Mouse (Mus musculus) hindbrain, postnatal 0 days (tissue): ENCODE measurements at regions not wholly inside any gene's neighbourhood (a gene's known extent, or its start where the extent isn't known, plus 50 kb on each side); places are given as distances from the start of the nearest gene placed in this dataset.

Experiments used
- ATAC-seq: fragments of 200-750 bp; cut with Nextera tagmentation; 2 replicates; pipeline ENCODE4 v1.8.0; 2017; ENCODE audit warnings: mild to moderate bottlenecking, moderate TSS enrichment, moderate library complexity
- DNase-seq: peaks from one replicate; pipeline ENCODE4 v3.0.0-alpha.2; 2015; ENCODE audit warnings: low spot score
- H3K27ac ChIP-seq: fragments of 300-500 bp; sonication (generic); 2 replicates; pipeline ENCODE4 v1.5.1; 2014; ENCODE audit warnings: mild to moderate bottlenecking
- H3K27me3 ChIP-seq: fragments of 300-500 bp; sonication (generic); 2 replicates; pipeline ENCODE4 v1.6.1; 2014; ENCODE audit warnings: low read length, mixed read lengths; ENCODE audit not compliant: insufficient read depth
- H3K36me3 ChIP-seq: fragments of 300-500 bp; sonication (generic); 2 replicates; pipeline ENCODE4 v1.6.1; 2014; ENCODE audit warnings: low read length, mixed read lengths; ENCODE audit not compliant: insufficient read depth
- H3K4me1 ChIP-seq: fragments of 300-500 bp; sonication (generic); 2 replicates; pipeline ENCODE4 v1.6.1; 2014; ENCODE audit warnings: antibody characterized with exemption, low read length, mixed read lengths; ENCODE audit not compliant: insufficient read depth
- H3K4me2 ChIP-seq: fragments of 300-500 bp; sonication (generic); 2 replicates; pipeline ENCODE4 v1.6.1; 2014; ENCODE audit warnings: low read depth, mild to moderate bottlenecking, low read length, moderate library complexity, mixed read lengths
- H3K4me3 ChIP-seq: fragments of 300-500 bp; sonication (generic); 2 replicates; pipeline ENCODE4 v1.5.1; 2014; ENCODE audit warnings: low read length
- H3K9ac ChIP-seq: fragments of 300-500 bp; sonication (generic); replicated peaks from 2 replicates; pipeline ENCODE4 v1.6.1; 2014; ENCODE audit warnings: mild to moderate bottlenecking, low read length, moderate library complexity, mixed read lengths
- H3K9me3 ChIP-seq: fragments of 300-500 bp; sonication (generic); 2 replicates; pipeline ENCODE4 v1.6.1; 2016; ENCODE audit warnings: low read length, mixed read lengths
- CTCF ChIP-seq: IDR thresholded peaks from 2 replicates; pipeline ENCODE4 v1.5.1; 2016; ENCODE audit warnings: antibody characterized with exemption, control low read depth, low read depth
- WGBS: fragments of 180-500 bp; shearing (Covaris S2); extraction: QIAGEN DNeasy Blood & Tissue Kit; methylation state at CpG from one replicate; pipeline ENCODE4 v1.1.7; 2014; 5-methylcytosine and 5-hydroxymethylcytosine counted together

DNA sequence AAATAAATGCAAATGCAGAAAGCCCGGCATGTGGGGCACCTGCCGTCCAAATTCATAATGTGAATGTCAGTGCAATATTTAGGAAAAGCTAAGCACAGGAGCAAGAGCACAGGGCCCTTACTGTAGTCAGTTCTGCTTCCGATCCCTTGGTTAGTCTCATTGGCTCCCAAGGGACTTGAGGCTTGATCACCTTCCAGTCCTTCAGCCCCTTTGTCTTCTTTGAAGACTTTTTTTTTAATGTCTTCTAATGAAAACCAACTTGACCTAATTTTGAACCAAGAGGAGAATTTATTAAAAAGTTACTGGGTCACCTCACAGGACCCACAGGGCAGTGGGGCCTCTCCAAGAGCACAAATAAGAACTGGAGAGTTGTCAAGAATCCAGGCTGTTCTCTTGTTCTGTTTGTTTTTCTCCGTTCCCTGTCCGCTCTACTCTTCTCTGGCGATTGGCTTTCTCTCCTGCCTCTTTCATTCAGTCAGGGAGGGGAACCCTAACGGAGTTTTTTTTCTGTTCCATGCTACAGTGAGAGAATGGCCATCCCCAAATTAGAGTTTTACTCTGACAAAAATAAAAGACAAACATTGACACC, 134.2 kb upstream of the 1700016C15Rik start:
- Histone ChIP-seq H3K27ac (no peak overlapping the region), H3K4me2 (no peak overlapping the region), H3K4me3 (no peak overlapping the region), H3K4me1 (no peaks in the 10 kb centered on the region), H3K9ac (no peak overlapping the region), H3K9me3 (no peaks in the 10 kb centered on the region), H3K36me3 (no peaks in the 10 kb centered on the region), H3K27me3 (no peaks in the 10 kb centered on the region)
- no peak for DNase-seq
- ATAC-seq, result no peak
- TF ChIP-seq CTCF, result no peak
- WGBS, result 56% methylated on average over 7 of the region's 7 CpGs

DNA sequence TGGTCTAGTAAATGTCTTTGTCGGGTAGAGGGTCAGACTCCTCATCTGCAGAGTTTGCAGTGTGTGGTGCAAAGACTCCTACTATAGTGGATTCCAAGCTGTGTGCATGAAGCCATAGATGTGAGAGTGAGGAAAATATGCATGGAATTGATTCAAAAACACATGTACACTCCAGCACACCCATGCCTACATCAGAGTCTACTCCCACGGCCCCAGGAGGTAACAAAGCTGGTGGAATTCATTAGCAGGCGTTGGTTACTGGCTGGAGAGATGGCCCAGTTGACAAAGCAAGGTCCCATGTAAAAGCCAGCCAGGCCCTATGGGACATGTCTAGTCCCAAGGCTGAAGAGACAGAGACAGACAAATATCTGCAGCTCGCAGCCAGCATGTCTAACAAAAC, 132.6 kb upstream of the 1700016C15Rik start:
- no peak overlapping the region for H3K27ac ChIP-seq
- H3K27me3 ChIP-seq, result no peaks in the 10 kb centered on the region
- no peaks in the 10 kb centered on the region for H3K9me3 ChIP-seq
- no peak overlapping the region for H3K4me2 ChIP-seq
- no peak for TF ChIP-seq CTCF
- H3K4me1 ChIP-seq, result no peaks in the 10 kb centered on the region
- ATAC-seq (no peak), DNase-seq (no peak)
- no peak overlapping the region for H3K4me3 ChIP-seq
- no peak overlapping the region for H3K9ac ChIP-seq
- no peaks in the 10 kb centered on the region for H3K36me3 ChIP-seq
- 83% methylated on average over 4 of the region's 4 CpGs for WGBS

DNA sequence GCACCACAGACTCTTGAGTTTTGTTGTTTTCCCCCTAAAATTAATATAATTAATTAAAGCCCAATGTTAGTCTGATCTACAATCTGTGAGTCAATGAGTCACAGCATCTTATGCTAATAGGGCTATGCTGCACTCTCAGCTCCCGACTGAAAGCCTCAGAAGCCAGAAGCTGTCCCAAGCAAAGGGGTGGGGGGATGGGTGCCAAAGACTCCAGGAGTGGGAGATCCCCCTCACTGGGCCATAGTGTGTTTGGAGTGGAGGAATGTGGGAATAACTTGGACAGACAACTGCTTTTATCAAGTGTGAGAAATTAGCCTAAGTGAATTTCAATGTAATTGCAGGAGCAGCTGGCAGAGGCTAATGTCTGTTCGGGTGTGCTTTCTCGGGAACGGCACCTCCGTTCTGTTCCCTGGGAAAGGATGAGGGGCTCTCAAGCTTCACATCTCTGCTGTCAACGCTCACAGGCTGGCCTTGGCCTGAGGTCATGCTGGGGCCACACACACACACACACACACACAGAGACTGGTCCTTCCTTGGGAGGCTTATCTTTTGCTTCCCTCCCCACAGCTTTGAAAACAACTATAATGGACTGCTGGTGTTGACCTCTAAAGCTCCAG, 124.2 kb upstream of the 1700016C15Rik start:
- peaks cover 2% of the 10 kb centered on the region; the same call in 1 of the 2 replicates for H3K4me1 ChIP-seq
- no peak overlapping the region for H3K4me2 ChIP-seq
- DNase-seq, result no peak
- H3K27ac ChIP-seq, result no peak overlapping the region
- no peaks in the 10 kb centered on the region for H3K9me3 ChIP-seq
- no peak for ATAC-seq
- no peak overlapping the region for H3K9ac ChIP-seq
- no peaks in the 10 kb centered on the region for H3K36me3 ChIP-seq
- H3K4me3 ChIP-seq, result no peak overlapping the region
- 10% methylated on average over 6 of the region's 6 CpGs for WGBS
- TF ChIP-seq CTCF, result no peak
- H3K27me3 ChIP-seq, result no peaks in the 10 kb centered on the region

DNA sequence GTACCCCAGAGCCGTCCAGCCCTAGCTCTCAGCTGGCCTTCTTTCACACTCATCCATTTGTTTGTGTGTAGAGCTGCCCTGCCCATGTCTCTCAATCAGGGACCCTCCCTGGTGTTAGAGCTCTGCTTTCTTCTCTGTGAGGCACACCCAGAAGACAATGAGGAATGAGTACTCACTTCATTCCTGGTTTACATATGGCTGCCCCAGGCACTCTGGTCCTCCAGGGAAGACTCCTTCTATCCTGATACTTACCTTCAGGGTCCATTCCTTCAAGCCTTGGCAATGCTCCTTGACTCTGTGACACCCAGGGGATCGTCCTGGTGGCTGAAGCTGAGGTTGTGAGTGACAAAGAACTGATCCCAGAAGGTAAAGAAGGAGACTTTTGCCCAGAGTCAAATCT, 122.0 kb upstream of the 1700016C15Rik start:
- Histone ChIP-seq H3K4me3 (no peak overlapping the region), H3K9ac (no peak overlapping the region), H3K4me2 (no peak overlapping the region), H3K36me3 (no peaks in the 10 kb centered on the region), H3K27ac (peak overlapping the region; percentile 8; the same call in 1 of the 2 replicates), H3K4me1 (peaks cover 2% of the 10 kb centered on the region; the same call in 1 of the 2 replicates), H3K27me3 (no peaks in the 10 kb centered on the region), H3K9me3 (no peaks in the 10 kb centered on the region)
- no peak for TF ChIP-seq CTCF
- ATAC-seq, result no peak
- WGBS, result 79% methylated on average over 2 of the region's 2 CpGs
- no peak for DNase-seq

DNA sequence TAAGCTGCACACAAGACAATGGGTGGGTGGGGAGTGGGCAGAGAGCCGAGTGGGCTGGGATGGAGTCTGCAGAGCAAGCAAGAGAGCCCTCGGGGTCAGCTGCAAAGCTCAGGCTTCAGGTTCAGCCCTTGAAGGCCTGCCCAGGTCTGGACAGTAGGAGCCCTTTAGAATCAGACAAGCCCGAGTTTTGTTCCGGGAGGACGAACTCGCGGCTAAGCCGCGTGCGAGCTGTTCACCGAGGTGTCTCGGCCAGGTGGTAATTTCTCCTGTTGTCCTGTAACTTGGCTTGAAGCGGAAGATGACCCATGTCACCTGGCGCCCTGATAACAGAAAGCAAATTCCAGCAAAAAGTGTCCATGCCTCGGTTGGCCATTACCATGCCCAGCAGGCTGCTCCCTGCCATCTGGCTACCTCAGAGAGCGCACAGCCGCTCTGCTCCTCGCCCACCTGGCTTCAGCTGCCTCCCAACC, 121.0 kb upstream of the 1700016C15Rik start:
- Histone ChIP-seq H3K4me3 (no peak overlapping the region), H3K4me2 (no peak overlapping the region), H3K27me3 (no peaks in the 10 kb centered on the region), H3K36me3 (no peaks in the 10 kb centered on the region), H3K9ac (no peak overlapping the region), H3K27ac (peak overlapping the region; percentile 64; the same call in 1 of the 2 replicates), H3K9me3 (no peaks in the 10 kb centered on the region), H3K4me1 (peaks cover 2% of the 10 kb centered on the region; the same call in 1 of the 2 replicates)
- TF ChIP-seq CTCF, result no peak
- peak; percentile 68 for ATAC-seq
- DNase-seq, result peak; percentile 50
- 76% methylated on average over 18 of the region's 18 CpGs for WGBS

DNA sequence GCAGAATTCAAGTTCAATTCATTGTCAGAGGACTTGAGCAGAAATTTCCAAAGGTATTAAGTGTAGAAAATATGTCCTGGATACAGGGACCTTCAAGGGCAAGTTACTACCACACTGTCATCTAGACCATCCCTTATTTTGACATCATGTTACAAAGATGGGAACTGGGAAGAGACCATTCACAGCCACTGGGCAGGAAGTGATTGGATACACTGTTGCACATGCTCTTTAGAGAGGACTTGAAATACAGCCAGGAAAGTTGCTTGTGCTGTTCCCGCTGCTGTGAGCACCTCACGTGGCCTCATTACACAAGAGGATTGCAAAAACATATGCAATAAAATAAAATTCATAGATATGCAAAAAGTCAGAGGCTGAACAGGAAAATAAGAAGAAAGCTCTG, 120.4 kb upstream of the 1700016C15Rik start:
- TF ChIP-seq CTCF, result no peak
- no peak overlapping the region for H3K4me3 ChIP-seq
- H3K36me3 ChIP-seq, result no peaks in the 10 kb centered on the region
- DNase-seq, result no peak
- no peak overlapping the region for H3K9ac ChIP-seq
- no peak overlapping the region for H3K4me2 ChIP-seq
- ATAC-seq, result peak; percentile 39; the same call in 1 of the 2 replicates
- peak overlapping the region; percentile 64; the same call in 1 of the 2 replicates for H3K27ac ChIP-seq
- H3K27me3 ChIP-seq, result no peaks in the 10 kb centered on the region
- no peaks in the 10 kb centered on the region for H3K9me3 ChIP-seq
- WGBS, result 42% methylated on average over 2 of the region's 2 CpGs
- H3K4me1 ChIP-seq, result peaks cover 2% of the 10 kb centered on the region; the same call in 1 of the 2 replicates

DNA sequence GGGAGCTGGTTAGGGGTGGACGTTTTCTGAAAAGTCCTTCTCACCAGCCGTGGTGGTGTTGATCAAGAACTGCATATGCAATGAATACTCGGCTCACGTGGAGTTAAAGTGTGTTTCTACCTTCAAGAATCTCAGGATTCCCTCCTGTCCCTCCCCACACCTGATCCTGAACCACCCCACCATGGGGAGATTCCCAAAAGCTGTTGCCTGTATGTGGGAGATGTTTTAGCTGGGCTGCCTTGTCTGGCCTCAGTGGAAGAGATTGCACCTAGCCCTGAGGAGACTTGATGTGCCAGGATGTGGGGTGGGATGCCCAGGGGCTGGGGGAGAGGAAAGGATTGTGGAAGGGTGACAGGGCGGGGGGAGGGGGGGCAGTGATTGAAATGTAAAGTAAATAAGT, 119.9 kb upstream of the 1700016C15Rik start:
- peaks cover 2% of the 10 kb centered on the region; the same call in 1 of the 2 replicates for H3K4me1 ChIP-seq
- H3K36me3 ChIP-seq, result no peaks in the 10 kb centered on the region
- WGBS, result 80% methylated on average over 5 of the region's 5 CpGs
- no peak overlapping the region for H3K4me3 ChIP-seq
- H3K9me3 ChIP-seq, result no peaks in the 10 kb centered on the region
- no peak overlapping the region for H3K4me2 ChIP-seq
- H3K9ac ChIP-seq, result no peak overlapping the region
- DNase-seq (no peak), ATAC-seq (no peak)
- TF ChIP-seq CTCF, result no peak
- no peaks in the 10 kb centered on the region for H3K27me3 ChIP-seq
- no peak overlapping the region for H3K27ac ChIP-seq
